Mouse (Mus musculus) urinary bladder, postnatal 10 days (tissue): ENCODE measurements around the gene Prickle2.

ENCODE experiments used
- DNase-seq: peaks from one replicate; pipeline ENCODE4 v3.0.0; 2022; ENCODE audit warnings: low spot score

The Prickle2 gene

GRCm38 (mm10) chr6:92584026-92584425 is 121.9 kb downstream of the Prickle2 start:
- DNase-seq: no peak

- no peak for DNase-seq
These were observed 130.7 kb downstream of the Prickle2 start for GRCm38 (mm10) chr6:92575227-92575626.

GRCm38 (mm10) chr6:92572139-92572538 is 133.8 kb downstream of the Prickle2 start:
- DNase-seq: no peak

GRCm38 (mm10) chr6:92570090-92570489 is 135.9 kb downstream of the Prickle2 start:
- no peak for DNase-seq

- DNase-seq: no peak
These were observed 136.7 kb downstream of the Prickle2 start for GRCm38 (mm10) chr6:92569283-92569682.

- no peak for DNase-seq
These were observed 146.7 kb downstream of the Prickle2 start for GRCm38 (mm10) chr6:92559261-92559660.

GRCm38 (mm10) chr6:92555675-92556074 is 150.3 kb downstream of the Prickle2 start:
- no peak for DNase-seq

- no peak for DNase-seq
These were observed 152.9 kb downstream of the Prickle2 start for GRCm38 (mm10) chr6:92553086-92553485.

- no peak for DNase-seq
These were observed 156.7 kb downstream of the Prickle2 start for GRCm38 (mm10) chr6:92549246-92549645.

- no peak for DNase-seq
These were observed 160.8 kb downstream of the Prickle2 start for GRCm38 (mm10) chr6:92545204-92545603.

GRCm38 (mm10) chr6:92543825-92544224 is 162.1 kb downstream of the Prickle2 start:
- no peak for DNase-seq

GRCm38 (mm10) chr6:92542402-92543101 is 163.4 kb downstream of the Prickle2 start:
- DNase-seq: no peak

GRCm38 (mm10) chr6:92534226-92535031 is 171.5 kb downstream of the Prickle2 start:
- no peak for DNase-seq

- no peak for DNase-seq
These were observed 172.5 kb downstream of the Prickle2 start for GRCm38 (mm10) chr6:92533306-92534063.

GRCm38 (mm10) chr6:92532896-92533295 is 173.1 kb downstream of the Prickle2 start:
- no peak for DNase-seq

GRCm38 (mm10) chr6:92532331-92532730 is 173.6 kb downstream of the Prickle2 start:
- DNase-seq: no peak

GRCm38 (mm10) chr6:92526212-92526611 is 179.7 kb downstream of the Prickle2 start:
- DNase-seq: no peak

- DNase-seq: no peak
These were observed 180.3 kb downstream of the Prickle2 start for GRCm38 (mm10) chr6:92525646-92526045.

- DNase-seq: no peak
These were observed 184.4 kb downstream of the Prickle2 start for GRCm38 (mm10) chr6:92521526-92522075.

GRCm38 (mm10) chr6:92520088-92520875 is 185.7 kb downstream of the Prickle2 start:
- DNase-seq: no peak

- no peak for DNase-seq
These were observed 187.5 kb downstream of the Prickle2 start for GRCm38 (mm10) chr6:92518438-92518968.
